Mouse (Mus musculus): Measurements from ENCODE around the gene Gm20816. TPM values are rescaled to one million over a fixed set of nuclear protein-coding genes. Genes with fewer than 3 reads are reported as not detected.

The Gm20816 gene
- polyA plus RNA-seq (2012; fragmentation: generic; extraction: Trizol) = not detected

DNA sequence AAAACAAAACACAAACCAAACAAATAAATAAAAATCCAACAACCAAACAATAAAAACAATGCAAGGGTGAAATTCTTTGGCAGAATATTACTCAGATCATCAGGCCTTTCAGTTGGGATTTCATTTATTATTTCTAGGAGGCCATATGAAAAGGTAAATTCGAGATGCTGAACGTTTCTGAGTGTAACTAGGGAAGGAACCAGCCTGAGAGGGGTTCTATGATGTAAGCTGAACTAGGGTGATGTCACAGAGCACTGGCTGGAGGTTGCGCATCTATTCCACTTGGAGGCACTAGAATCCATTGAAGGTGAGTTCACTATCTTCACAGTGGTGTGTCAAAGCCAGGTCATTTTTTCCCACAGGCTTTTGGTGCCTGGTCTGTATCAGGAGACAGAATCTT lies at the start of gene Gm20816:
Gene Gm20816, plus strand, starts transcription at position 301 of the 400 bp plus-strand sequence.

Other genes with a start within 250 kb of the Gm20816 start
- not detected for gene Gm20937, start 243.1 kb upstream of the Gm20816 start, polyA plus RNA-seq (2012; fragmentation: generic; extraction: Trizol)